Mouse (Mus musculus): ENCODE measurements around the gene Chid1.

GRCm38 (mm10) chr7:141524760-141525579 is 14.7 kb downstream of the Chid1 start:
- TF ChIP-seq CTCF (IDR thresholded peaks at IDR 0.05; ENCODE audit: low read depth, low read length) (peak; percentile 81), POLR2AphosphoS5 (IDR thresholded peaks at IDR 0.05; ENCODE audit: insufficient replicate concordance, low read depth, low read length) (no peak)

Data from G1E (cell line).